Mouse (Mus musculus) frontal cortex, postnatal 25 days (tissue): ENCODE measurements around the gene Cpox.
A peak's percentile ranks its signal among the peaks of the same experiment; 100 is the strongest.

Experiments
- DNase-seq, 2 experiments: peaks; one replicate each; pipeline ENCODE4 v3.0.0; 2022; ENCODE audit warnings: low spot score in 2 of 2

The Cpox gene

GRCm38 (mm10) chr16:58700816-58701424 lies 30.8 kb downstream of the Cpox start:
- DNase-seq, result no peak

DNA sequence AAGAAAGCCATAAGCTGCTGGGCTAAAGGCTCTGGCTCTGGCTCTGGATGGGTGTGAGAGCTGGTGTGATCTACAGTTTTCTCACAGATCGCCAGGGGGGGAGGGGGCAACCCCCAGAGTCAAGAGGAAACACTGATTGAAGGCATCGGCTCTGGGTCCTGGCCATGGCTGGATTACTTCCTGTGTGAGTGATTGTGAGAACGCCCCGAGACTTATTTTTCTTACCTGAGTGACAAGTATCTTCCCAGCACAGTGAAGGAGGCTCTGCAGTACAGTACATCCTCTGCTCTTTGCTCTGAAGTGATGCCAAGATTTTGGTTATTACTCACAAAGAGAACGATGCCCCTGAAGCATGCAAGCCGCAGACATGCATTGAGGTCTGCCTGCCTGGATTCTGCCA lies 31.7 kb downstream of the Cpox start:
- DNase-seq, result no peak

DNA sequence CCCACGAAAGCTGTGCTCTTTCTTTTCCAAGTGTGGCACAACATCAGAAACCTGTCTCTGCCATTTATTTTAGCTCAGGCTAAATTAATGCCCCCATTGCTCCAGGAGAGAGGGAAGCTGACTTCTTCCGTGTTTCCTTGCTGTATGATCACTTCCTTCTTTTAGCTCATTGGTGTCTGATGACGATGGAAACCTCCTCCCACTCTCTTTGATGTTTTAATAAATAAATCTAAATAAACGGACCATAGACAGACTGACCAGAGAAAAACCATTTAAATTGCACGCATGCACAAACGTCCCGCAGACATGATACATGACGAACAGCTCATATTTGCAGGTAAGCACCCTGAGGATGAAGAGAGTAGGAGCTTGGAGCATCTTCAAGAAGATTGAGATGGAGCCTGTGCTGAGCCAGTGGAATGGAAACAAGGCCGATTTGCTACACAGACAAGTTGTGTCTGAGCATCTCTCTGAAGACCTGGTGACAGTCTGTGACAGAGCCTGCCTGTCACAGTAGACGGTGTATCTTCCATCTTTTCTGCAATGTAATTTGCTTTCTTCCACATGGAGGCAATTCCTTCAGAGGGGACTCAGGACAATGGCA lies 32.3 kb downstream of the Cpox start:
- no peak for DNase-seq

DNA sequence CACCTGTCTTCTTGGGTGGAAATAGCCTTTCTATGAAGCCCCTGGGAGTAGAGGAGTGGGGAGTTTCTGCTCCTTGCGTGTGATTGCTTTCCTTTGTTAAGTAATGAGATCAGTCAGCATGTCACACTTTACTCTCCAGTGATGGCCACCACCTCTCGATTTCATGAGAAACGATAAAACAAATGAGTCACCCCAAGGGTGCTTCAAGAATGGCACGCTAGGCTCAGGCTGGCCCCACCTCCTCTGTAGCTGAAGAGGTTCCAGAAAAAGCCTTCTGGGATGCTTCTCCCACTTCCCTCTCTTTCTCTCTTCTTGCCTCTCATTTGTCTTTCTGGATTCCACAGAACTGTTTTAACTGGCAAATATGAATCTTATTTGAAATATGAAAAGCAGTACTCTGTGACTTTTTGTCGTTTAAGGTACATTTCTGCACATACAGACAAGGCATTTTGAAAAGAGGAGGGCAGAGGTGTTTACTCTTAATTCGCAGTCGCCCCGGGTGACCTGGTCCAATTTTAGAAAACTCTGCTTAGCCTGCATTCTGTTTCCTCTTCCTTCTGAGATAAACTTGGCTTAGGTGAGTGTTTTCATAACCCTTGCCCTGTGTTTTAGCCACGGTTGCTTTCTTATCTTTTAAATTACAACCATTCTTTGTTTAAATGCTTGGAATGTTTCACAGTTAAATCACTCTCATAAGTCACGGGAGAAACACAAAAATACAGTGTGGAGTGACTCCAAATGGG lies 33.5 kb downstream of the Cpox start:
- DNase-seq, result no peak

DNA sequence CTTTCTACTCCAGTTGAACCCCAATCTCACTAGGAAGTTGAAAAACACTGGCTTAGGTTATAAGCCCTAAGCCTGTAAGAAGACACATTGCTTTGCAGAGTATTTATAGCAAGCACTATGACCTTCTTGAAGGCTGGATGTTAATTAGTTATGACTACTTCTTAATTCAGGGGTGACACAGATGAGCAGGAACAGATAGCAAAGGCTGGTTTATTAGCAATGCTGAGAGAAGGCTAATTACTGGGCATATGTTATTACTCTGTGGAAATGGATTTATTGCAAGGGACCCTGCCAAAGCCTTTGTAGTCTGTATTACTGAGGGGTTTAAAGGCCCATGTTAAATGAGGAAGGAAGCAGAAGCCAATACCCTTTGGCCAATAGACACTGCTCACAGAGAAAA lies 34.9 kb downstream of the Cpox start:
- DNase-seq, result no peak

GRCm38 (mm10) chr16:58707276-58707905 lies 37.3 kb downstream of the Cpox start:
- DNase-seq, result no peak

- no peak for DNase-seq
Observed at GRCm38 (mm10) chr16:58708601-58709475, 38.7 kb downstream of the Cpox start.

DNA sequence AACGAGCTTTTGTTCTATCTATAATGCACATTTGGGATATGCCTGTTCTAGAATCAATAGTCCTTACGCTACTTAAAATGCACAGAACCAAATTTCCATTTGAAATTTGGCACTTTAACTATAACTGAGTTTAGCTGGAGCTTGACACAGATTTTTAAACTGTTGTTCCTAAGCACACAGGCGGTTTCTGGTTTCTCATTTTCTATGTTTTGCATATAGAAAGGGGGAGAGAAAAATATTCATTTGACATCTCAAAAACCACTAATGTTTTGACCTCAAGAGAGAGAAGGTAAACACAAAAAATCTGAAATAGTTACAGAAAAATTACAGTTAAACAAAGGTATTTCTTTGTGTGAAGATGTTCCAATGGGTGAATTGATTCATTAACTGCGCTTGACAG lies 39.4 kb downstream of the Cpox start:
- DNase-seq, result no peak

DNA sequence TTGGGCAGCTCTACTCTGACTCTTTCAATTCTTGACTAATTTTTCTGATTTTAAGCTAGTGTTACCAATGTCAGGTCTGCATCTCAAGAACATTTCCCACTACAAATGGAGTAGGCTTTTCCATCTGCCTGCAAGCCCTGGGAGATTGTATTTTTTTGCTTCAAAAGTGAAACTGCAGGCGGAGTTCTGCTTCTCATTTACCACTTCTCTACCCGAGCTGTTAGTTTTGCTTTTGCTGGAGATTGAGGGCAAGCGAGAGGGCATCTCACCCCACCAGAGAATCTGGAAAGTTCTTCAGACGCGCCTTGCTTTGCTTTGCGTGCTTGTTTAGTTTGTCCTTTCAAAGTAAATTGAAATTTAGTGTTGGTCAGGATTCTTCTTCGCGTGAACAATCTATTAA lies 42.1 kb downstream of the Cpox start:
- no peak for DNase-seq

GRCm38 (mm10) chr16:58713128-58713527 lies 43.0 kb downstream of the Cpox start:
- no peak for DNase-seq

- DNase-seq, result no peak
Observed at GRCm38 (mm10) chr16:58715018-58715417, 44.9 kb downstream of the Cpox start.

DNA sequence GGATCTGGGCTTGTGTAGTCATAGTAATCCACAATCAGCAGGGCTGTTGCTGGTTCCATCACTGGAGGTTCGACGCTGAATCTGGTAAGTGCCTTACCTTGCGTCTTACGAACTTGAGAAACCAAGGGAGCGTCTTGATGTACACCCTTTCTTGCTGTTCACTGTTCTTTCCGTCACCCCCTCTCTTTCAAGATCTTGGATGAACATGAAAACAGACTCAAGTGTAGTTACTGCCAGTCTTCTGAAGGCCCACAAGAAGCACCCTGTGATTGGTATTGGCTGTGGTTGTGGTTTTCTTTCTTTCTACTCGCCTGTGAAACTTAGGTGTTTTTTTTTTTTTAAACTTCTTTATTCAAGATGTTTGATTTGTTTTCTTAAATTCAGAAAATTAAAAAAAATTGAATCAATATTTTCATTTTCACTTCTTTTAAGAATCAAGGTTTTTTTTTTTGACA lies 48.6 kb downstream of the Cpox start, which contains the start of gene Gpr15:
Gene Gpr15, minus strand, starts transcription at position 405 of the 455 bp plus-strand sequence.
- no peak for DNase-seq

DNA sequence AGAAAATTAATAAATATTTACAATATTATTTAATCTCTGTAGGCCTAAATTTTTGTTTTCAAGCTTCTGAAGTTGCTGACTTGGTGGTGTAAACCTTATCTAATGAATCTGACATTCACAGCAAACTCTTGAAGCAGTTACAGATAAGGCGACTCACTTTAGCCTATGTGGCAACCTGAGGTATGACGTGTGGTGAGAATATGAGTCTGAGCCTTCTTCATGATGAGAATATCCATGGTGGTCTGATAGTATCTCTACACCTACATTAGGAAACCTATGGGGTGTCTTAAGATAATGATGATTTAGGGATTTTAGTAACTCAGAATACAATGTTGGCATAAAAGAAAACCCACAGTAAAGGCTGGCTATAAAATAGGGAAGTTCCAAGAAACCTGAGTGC lies 52.2 kb downstream of the Cpox start:
- DNase-seq, result no peak

GRCm38 (mm10) chr16:58726680-58727476 lies 56.8 kb downstream of the Cpox start:
- no peak for DNase-seq

DNA sequence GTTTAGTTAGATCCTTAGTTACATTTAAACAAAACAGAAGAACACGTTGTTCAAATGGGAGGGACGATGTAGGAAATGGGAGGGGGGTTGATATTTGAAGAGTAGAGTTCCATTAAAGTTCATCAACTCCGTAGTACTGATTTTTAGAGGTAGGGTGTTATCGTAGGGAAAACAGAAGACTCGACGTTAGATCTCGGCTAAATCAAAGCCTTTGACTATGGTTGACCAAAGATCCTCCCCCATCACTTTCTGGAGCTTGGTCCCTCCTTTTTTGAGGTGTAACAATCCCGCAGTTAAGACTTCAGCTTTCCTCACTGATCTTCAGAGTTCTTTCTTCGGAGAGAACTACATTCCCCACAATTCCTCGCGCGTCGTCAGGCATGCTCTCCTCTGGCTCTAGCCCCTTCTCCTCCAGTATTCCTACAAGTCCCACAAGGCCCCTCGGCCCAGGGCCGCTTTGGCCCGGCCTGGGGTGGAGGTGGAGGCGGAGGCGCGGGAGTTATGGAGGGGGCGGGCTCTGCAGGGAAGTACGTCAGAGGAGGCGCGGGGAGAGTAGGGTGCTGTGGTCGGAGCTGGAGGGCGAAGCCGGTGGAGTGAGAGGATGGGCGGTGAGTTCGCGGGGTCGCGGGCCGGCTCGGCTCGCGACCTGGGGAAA lies 57.5 kb downstream of the Cpox start, which contains the start of gene Cldnd1:
Gene Cldnd1, plus strand, starts transcription at position 434 of the 655 bp plus-strand sequence.
- peak; percentile 71 to 88 for DNase-seq

DNA sequence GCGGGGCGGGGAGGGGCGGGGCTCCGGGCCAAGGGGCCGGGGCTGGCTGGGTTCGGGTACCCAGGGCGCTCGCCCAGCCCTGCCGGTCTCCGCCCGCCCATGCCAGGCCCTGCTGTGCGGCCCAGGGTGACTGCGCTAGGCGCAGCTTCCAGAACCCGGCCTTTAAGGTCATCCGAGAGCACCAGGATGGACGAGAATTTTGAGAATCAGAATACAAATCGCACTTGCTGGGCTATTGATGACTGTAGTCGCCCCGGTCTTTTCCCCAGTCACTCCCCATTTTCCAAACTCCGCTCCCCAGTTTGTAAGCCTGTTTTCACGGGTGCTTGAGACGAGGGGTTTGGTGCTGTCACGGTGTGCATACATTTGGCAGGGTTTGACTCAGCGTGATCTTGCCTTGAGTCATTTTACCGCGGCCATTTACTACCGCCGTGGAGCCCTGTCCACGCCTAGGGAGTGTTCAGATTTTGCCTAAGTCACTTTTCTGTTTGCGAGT lies 58.1 kb downstream of the Cpox start:
- DNase-seq, result no peak

- DNase-seq, result no peak
Observed at GRCm38 (mm10) chr16:58738205-58738604, 68.1 kb downstream of the Cpox start.

DNA sequence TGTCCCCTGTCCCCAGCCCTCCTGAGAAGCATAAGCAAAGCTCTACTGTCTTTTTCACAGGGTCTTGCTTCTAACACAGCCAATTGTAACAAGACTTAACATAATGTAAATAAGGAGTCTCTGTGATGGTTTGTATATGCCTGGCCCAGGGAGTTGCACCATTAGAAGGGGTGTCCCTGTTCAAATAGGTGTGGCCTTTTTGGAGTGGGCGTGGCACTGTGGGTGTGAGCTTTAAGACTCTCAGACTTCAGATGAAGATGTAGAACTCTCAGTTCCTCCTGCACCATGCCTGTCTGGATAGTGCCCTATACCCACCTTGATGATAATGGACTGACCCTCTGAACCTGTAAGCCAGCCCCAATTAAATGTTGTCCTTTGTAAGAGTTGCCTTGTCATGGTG lies 68.7 kb downstream of the Cpox start:
- no peak for DNase-seq

DNA sequence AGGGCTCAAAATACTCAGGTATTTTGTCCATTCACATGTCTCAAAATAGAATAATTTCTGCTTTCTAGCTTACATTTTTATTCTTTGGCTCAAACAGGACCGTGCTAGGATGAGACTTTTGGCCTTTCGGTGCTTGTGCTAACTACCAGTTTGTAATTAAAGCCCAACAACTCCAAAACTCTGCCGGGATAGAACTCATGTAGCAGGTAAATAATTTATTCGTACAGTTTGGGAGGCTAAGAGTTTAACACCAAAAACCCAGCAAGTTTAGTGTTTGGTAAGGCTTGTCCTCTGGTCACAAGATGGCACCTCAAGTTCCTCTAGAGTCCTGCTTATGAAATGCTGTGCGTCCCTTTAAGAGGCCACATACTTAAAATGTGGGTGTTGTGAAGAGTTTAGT lies 70.7 kb downstream of the Cpox start:
- DNase-seq, result no peak

DNA sequence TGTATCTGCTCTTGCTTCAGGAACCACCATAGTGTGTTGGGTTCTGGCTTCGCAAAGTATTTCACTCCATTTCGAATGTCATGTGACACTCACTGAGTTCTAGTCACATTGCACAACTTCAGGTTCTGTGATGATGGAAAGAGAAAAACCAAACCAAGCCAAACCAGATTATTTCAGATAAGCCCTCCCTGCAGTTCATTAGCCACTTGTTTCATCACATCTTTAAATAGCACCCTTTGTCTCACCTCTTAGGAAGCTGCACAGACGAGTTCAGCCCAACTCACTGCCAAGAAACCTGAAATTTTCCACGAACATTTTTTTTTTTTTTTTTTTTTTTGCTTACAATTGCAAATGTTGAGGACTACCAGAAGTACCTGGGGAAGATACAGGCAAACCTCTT lies 76.6 kb downstream of the Cpox start:
- no peak for DNase-seq
